Mouse (Mus musculus): ENCODE results near the gene Slc7a11.

- TF ChIP-seq CTCF (IDR thresholded peaks at IDR 0.05; ENCODE audit: low read depth) (no peak), EP300 (optimal IDR thresholded peaks at IDR 0.05) (no peak)
These were observed 57.3 kb downstream of the Slc7a11 start for GRCm38 (mm10) chr3:50386066-50386465.
